9 mouse cellular contexts compared by ENCODE assay signal in the genomic region with DNA sequence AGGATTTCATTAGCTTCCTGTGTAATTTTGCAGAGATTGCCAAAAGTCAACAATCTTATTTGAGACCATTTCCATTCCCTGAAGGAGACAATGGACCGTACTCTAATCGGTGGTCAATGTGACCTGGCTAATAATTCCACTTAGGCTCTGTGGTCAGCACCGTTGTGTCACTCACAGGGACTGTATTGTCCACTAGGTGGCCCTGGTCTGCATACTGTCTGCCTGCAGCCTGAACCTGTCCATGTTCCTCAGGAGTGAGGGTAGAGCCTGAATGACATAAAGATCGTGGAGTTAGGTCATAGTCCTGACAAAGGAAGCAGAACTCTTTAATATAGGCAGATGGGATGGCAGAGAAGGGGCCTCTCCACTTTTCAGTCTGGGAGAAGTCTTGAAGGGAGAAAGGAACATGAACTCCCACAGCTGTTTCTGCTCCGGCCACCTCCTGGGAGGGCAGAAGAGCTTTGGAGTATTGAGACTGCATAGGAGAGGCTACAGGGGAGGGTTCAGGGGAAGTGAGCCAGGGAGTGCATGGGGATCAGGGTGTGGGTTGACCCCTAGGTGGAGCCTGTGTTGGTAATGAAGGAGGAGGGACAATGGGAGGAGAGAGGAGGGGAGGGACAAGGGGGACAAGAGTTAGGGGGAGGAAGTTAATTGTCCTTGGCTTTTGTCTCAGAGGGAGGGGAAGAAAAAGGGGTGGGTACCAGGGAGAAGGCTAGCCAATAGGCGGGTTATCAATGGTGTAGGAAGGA. TPM values are rescaled to one million over a fixed set of nuclear protein-coding genes. Genes with fewer than 3 reads are reported as not detected.
DNase-seq lines count a peak whose midpoint lies in the region; ATAC-seq and TF ChIP-seq lines count a peak whose summit lies in the region.
"Had no signal": no experiment of that assay in that cellular context is flagged by ENCODE, and none has a peak within 500 bp of the region (broad histone marks: within the 10 kb centered on the region; RNA-seq: fewer than 3 reads in every experiment).

No protein-coding gene starts in this region.

- no peaks in the 10 kb centered on the region for H3K36me3 ChIP-seq in intestine, embryonic 15.5 days
- no peaks in the 10 kb centered on the region; the same call in 1 of the 2 replicates for H3K36me3 ChIP-seq in midbrain, embryonic 15.5 days (replicated peaks)

- no peak overlapping the region for H3K4me2 ChIP-seq in intestine, embryonic 15.5 days (replicated peaks)
- H3K4me2 ChIP-seq in midbrain, embryonic 15.5 days = no peak overlapping the region
- H3K4me2 ChIP-seq: midbrain, embryonic 12.5 days had no signal

- no peak overlapping the region for H3K4me3 ChIP-seq in layer of hippocampus, adult 2 months
- H3K4me3 ChIP-seq in intestine, embryonic 15.5 days (replicated peaks) = no peak overlapping the region
- H3K4me3 ChIP-seq in midbrain, embryonic 15.5 days = no peak overlapping the region
- H3K4me3 ChIP-seq: midbrain, embryonic 12.5 days had no signal

- TF ChIP-seq CTCF in layer of hippocampus, adult 2 months (conservative IDR thresholded peaks at IDR 0.05) = peak; percentile 74

- no peaks in the 10 kb centered on the region for H3K9me3 ChIP-seq in intestine, embryonic 15.5 days
- H3K9me3 ChIP-seq in midbrain, embryonic 15.5 days = no peaks in the 10 kb centered on the region
- H3K9me3 ChIP-seq: midbrain, embryonic 12.5 days had no signal

- DNase-seq in layer of hippocampus, adult 2 months (ENCODE audit: low spot score in 2 of 2) = no peak
- no peak for DNase-seq in layer of hippocampus, postnatal 36 days
- peak; percentile 73 for DNase-seq in ZHBTc4 (ENCODE audit: low read depth, low spot score)
- peak; percentile 62 for DNase-seq in lung, postnatal 14 days
- no peak for DNase-seq in layer of hippocampus, adult 9-10 months (ENCODE audit: low spot score)
- DNase-seq in testis, postnatal 10 days (ENCODE audit: low spot score) = no peak

- no peak overlapping the region for H3K9ac ChIP-seq in intestine, embryonic 15.5 days
- H3K9ac ChIP-seq in midbrain, embryonic 15.5 days = no peak overlapping the region
- H3K9ac ChIP-seq: midbrain, embryonic 12.5 days had no signal

- ATAC-seq in intestine, embryonic 15.5 days = peak; percentile 56; the same call in 1 of the 2 replicates
- no peak for ATAC-seq in midbrain, embryonic 15.5 days (replicated peaks)

- no peak overlapping the region for H3K27ac ChIP-seq in layer of hippocampus, adult 2 months
- no peak overlapping the region for H3K27ac ChIP-seq in intestine, embryonic 15.5 days
- H3K27ac ChIP-seq in midbrain, embryonic 15.5 days = no peak overlapping the region
- H3K27ac ChIP-seq: midbrain, embryonic 12.5 days had no signal

- no peaks in the 10 kb centered on the region for H3K4me1 ChIP-seq in intestine, embryonic 15.5 days (replicated peaks)
- peaks cover under 1% of the 10 kb centered on the region; the same call in 1 of the 2 replicates for H3K4me1 ChIP-seq in midbrain, embryonic 15.5 days

- H3K27me3 ChIP-seq in intestine, embryonic 15.5 days (replicated peaks) = no peaks in the 10 kb centered on the region
- H3K27me3 ChIP-seq in midbrain, embryonic 15.5 days (replicated peaks) = no peaks in the 10 kb centered on the region
- H3K27me3 ChIP-seq: midbrain, embryonic 12.5 days had no signal

- 56% methylated on average over 6 of the region's 6 CpGs for WGBS in intestine, embryonic 15.5 days
- WGBS in midbrain, embryonic 15.5 days = 59% methylated on average over 6 of the region's 6 CpGs

RNA-seq across cellular contexts. Expression of gene Srprb, which starts 27.0 kb away (rescaled TPM):
- total RNA-seq in layer of hippocampus, adult 2 months (2021) = 10 to 100 TPM; 18.5 to 21.0 TPM
- total RNA-seq in layer of hippocampus, postnatal 36 days (2021) = 10 to 100 TPM; 21.0 to 22.3 TPM
- 46.4 and 55.2 TPM in 2 replicates for polyA plus RNA-seq in intestine, embryonic 15.5 days (2015; fragmentation: Nextera tagmentation; extraction: Ambion mirVana)
- polyA plus RNA-seq in midbrain, embryonic 15.5 days (2015; fragmentation: Nextera tagmentation; extraction: Ambion mirVana) = 59.3 and 59.8 TPM in 2 replicates

RNA-seq across cellular contexts. Expression of gene Gm20425, which starts 55.2 kb away (rescaled TPM):
- total RNA-seq in layer of hippocampus, adult 2 months (2021) = 10 to 100 TPM; 10.8 to 11.3 TPM
- 10 to 100 TPM; 11.1 to 11.3 TPM for total RNA-seq in layer of hippocampus, postnatal 36 days (2021)
- polyA plus RNA-seq in intestine, embryonic 15.5 days (2015; fragmentation: Nextera tagmentation; extraction: Ambion mirVana) = 0.21 and 8.8 TPM in 2 replicates
- 0.37 TPM in 1 of 2 replicates, not detected in the other for polyA plus RNA-seq in midbrain, embryonic 15.5 days (2015; fragmentation: Nextera tagmentation; extraction: Ambion mirVana)

RNA-seq across cellular contexts. Expression of gene Trf, which starts 55.3 kb away (rescaled TPM):
- 100 to 1,000 TPM; 190 to 207 TPM for total RNA-seq in layer of hippocampus, adult 2 months (2021)
- total RNA-seq in layer of hippocampus, postnatal 36 days (2021) = 100 to 1,000 TPM; 202 to 231 TPM
- 188 and 277 TPM in 2 replicates for polyA plus RNA-seq in intestine, embryonic 15.5 days (2015; fragmentation: Nextera tagmentation; extraction: Ambion mirVana)
- 35.0 and 39.6 TPM in 2 replicates for polyA plus RNA-seq in midbrain, embryonic 15.5 days (2015; fragmentation: Nextera tagmentation; extraction: Ambion mirVana)

Comparison
In these comparisons a context has a peak if more than half of its experiments do, and no peak if none do; other contexts are left out.
1. DNase-seq: peak in ZHBTc4 (single experiment) and lung, postnatal 14 days (single experiment); none in layer of hippocampus, adult 2 months (0 of 2), layer of hippocampus, postnatal 36 days (0 of 2), layer of hippocampus, adult 9-10 months (single experiment) and testis, postnatal 10 days (single experiment).